8 mouse cellular contexts compared by ENCODE assay signal in the genomic region with DNA sequence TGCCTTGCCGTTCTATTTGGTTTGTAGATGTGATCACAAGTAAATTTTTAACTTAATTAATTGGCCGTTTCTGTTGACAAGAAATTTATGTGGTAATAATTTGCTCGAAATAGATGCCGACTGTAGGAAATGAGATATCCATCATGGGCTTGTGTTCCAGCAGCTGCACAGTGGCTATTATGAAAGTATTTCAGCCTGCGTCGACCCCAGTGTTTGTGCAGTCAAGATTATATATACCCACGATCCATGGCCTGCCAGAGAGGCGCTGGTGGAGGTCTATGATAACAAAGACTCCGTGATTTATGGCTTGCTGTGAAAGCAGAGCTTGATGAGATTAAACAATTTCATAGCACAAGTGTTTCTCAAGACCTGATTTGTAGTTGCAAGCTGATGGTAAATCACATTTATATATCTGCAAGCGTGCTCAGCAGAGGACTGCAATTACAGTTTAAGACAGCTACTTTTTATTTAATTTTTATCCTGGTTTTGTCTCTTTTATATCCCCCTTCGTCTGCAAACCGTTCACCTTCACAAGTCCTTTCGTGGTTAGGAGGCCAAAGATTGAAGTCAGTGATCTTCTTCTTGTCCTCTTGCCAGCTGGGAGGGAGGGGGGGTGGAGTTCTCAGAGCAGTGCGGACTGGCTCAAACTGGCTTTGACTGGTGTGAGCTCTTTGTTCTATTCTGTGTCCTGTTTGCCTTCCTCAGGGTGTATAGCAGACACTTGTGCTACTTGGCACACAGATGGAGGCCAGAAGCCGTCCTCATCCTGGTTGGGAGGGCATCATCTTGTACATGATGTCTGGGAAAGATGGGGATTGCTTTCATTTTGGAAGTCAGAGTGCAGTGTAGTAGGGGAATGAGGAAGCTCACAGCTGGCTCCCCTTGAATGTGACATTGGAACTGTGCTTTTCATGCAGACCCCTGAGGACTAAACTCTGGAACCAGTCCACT.
DNase-seq lines count a peak whose midpoint lies in the region; ATAC-seq and TF ChIP-seq lines count a peak whose summit lies in the region.

No protein-coding gene starts in this region.

- DNase-seq in forebrain, embryonic 10.5 days (ENCODE audit: extremely low spot score, low spot score) = peak; percentile 16
- peak; percentile 71 for DNase-seq in brain, embryonic 14.5 days (ENCODE audit: low read depth)
- DNase-seq in kidney, adult 11 months = peak; percentile 87
- no peak for DNase-seq in layer of hippocampus, adult 9-10 months (ENCODE audit: low spot score)
- DNase-seq in cerebellum, postnatal 36 days = no peak
- DNase-seq in adrenal gland, adult 2 months = no peak

- H3K4me1 ChIP-seq in forebrain, embryonic 10.5 days = peaks cover 10% of the 10 kb centered on the region; the same call in 1 of the 2 replicates
- H3K4me1 ChIP-seq in forebrain, embryonic 16.5 days (replicated peaks; ENCODE audit: control insufficient read depth, insufficient read depth, low read length) = no peaks in the 10 kb centered on the region

- H3K9ac ChIP-seq in forebrain, embryonic 16.5 days (replicated peaks; ENCODE audit: low read depth, low read length) = no peak overlapping the region

- no peaks in the 10 kb centered on the region for H3K27me3 ChIP-seq in forebrain, embryonic 10.5 days (ENCODE audit: poor library complexity, severe bottlenecking)
- H3K27me3 ChIP-seq in forebrain, embryonic 16.5 days (replicated peaks; ENCODE audit: control insufficient read depth, insufficient read depth, low read length) = no peaks in the 10 kb centered on the region

- 87% methylated on average over 15 of the region's 15 CpGs for WGBS in forebrain, embryonic 10.5 days
- whole genome bisulfite sequencing in forebrain, embryonic 16.5 days = 61% methylated on average over 15 of the region's 15 CpGs

- no peak overlapping the region for H3K4me2 ChIP-seq in forebrain, embryonic 16.5 days (ENCODE audit: low read length)

- ATAC-seq in forebrain, embryonic 16.5 days = no peak
- ATAC-seq in megakaryocyte-erythroid progenitor cell, adult 5-6 weeks (replicated peaks; ENCODE audit: low FRiP score, low TSS enrichment, poor library complexity, severe bottlenecking) = peak; percentile 81

- H3K9me3 ChIP-seq in forebrain, embryonic 10.5 days = no peaks in the 10 kb centered on the region
- H3K9me3 ChIP-seq in forebrain, embryonic 16.5 days (ENCODE audit: control insufficient read depth, low read length) = no peaks in the 10 kb centered on the region

- H3K27ac ChIP-seq in forebrain, embryonic 10.5 days = peak overlapping the region; percentile 74
- no peak overlapping the region for H3K27ac ChIP-seq in forebrain, embryonic 16.5 days (ENCODE audit: low read length)

- H3K4me3 ChIP-seq in forebrain, embryonic 10.5 days = no peak overlapping the region
- no peak overlapping the region for H3K4me3 ChIP-seq in forebrain, embryonic 16.5 days (replicated peaks; ENCODE audit: low read length)

- no peak for TF ChIP-seq CTCF in brain, embryonic 14.5 days (IDR thresholded peaks at IDR 0.05; ENCODE audit: borderline replicate concordance, extremely low read depth, insufficient read depth, insufficient read length)

- TF ChIP-seq POLR2A in brain, embryonic 14.5 days (IDR thresholded peaks at IDR 0.05; ENCODE audit: borderline replicate concordance, extremely low read depth, insufficient read depth, insufficient read length, poor library complexity, severe bottlenecking) = no peak

- H3K36me3 ChIP-seq in forebrain, embryonic 10.5 days (replicated peaks) = no peaks in the 10 kb centered on the region
- no peaks in the 10 kb centered on the region for H3K36me3 ChIP-seq in forebrain, embryonic 16.5 days (ENCODE audit: control insufficient read depth, insufficient read depth)

Comparison
In these comparisons a context has a peak if more than half of its experiments do, and no peak if none do; other contexts are left out.
1. DNase-seq: peak in forebrain, embryonic 10.5 days (single experiment), brain, embryonic 14.5 days (single experiment) and kidney, adult 11 months (single experiment); none in layer of hippocampus, adult 9-10 months (single experiment), cerebellum, postnatal 36 days (0 of 2) and adrenal gland, adult 2 months (single experiment).